Mouse (Mus musculus): ENCODE measurements at regions not wholly inside any gene's neighbourhood (a gene's known extent, or its start where the extent isn't known, plus 50 kb on each side); places are given as distances from the start of the nearest gene placed in this dataset.
"Not testable (repeated sequence)": the region's sequence is repeated elsewhere in the genome, so short reads cannot be mapped to it uniquely, and the experiment has no call there.

- DNase-seq, result not testable (repeated sequence)
These were observed 153.4 kb downstream of the Srek1 start for GRCm38 (mm10) chr13:103620958-103621357.

- DNase-seq, result no peak
These were observed 161.1 kb downstream of the Srek1 start for GRCm38 (mm10) chr13:103613333-103613725.

GRCm38 (mm10) chr13:103612720-103613332 lies 161.6 kb downstream of the Srek1 start:
- DNase-seq, result no peak

- DNase-seq, result no peak
These were observed 172.1 kb downstream of the Srek1 start for GRCm38 (mm10) chr13:103602302-103602701.

GRCm38 (mm10) chr13:103592371-103592770 lies 182.0 kb downstream of the Srek1 start:
- no peak for DNase-seq

- DNase-seq, result no peak
These were observed 182.5 kb downstream of the Srek1 start for GRCm38 (mm10) chr13:103591874-103592273.

GRCm38 (mm10) chr13:103591381-103591780 lies 183.0 kb downstream of the Srek1 start:
- not testable (repeated sequence) for DNase-seq

GRCm38 (mm10) chr13:103589646-103590045 lies 184.8 kb downstream of the Srek1 start:
- no peak for DNase-seq

GRCm38 (mm10) chr13:103576856-103577255 lies 197.6 kb downstream of the Srek1 start:
- DNase-seq, result no peak

- DNase-seq, result no peak
These were observed 209.7 kb downstream of the Srek1 start for GRCm38 (mm10) chr13:103564715-103565114.

- no peak for DNase-seq
These were observed 212.4 kb downstream of the Srek1 start for GRCm38 (mm10) chr13:103561795-103562705.

GRCm38 (mm10) chr13:103558915-103559314 lies 215.5 kb downstream of the Srek1 start:
- no peak for DNase-seq

GRCm38 (mm10) chr13:103539577-103539976 lies 205.3 kb upstream of the Mast4 start:
- no peak for DNase-seq

- DNase-seq, result no peak
These were observed 179.5 kb upstream of the Mast4 start for GRCm38 (mm10) chr13:103513825-103514224.

- DNase-seq, result no peak
These were observed 178.2 kb upstream of the Mast4 start for GRCm38 (mm10) chr13:103512476-103512875.

- DNase-seq, result no peak
These were observed 170.7 kb upstream of the Mast4 start for GRCm38 (mm10) chr13:103504987-103505386.

- DNase-seq, result no peak
These were observed 165.1 kb upstream of the Mast4 start for GRCm38 (mm10) chr13:103499376-103499775.

- no peak for DNase-seq
These were observed 160.1 kb upstream of the Mast4 start for GRCm38 (mm10) chr13:103494371-103494770.

- DNase-seq, result no peak
These were observed 159.3 kb upstream of the Mast4 start for GRCm38 (mm10) chr13:103493567-103493966.

- no peak for DNase-seq
These were observed 155.8 kb upstream of the Mast4 start for GRCm38 (mm10) chr13:103490049-103490448.

- DNase-seq, result no peak
These were observed 149.8 kb upstream of the Mast4 start for GRCm38 (mm10) chr13:103484092-103484491.

GRCm38 (mm10) chr13:103483392-103483791 lies 149.1 kb upstream of the Mast4 start:
- no peak for DNase-seq

GRCm38 (mm10) chr13:103476328-103476727 lies 142.0 kb upstream of the Mast4 start:
- no peak for DNase-seq

GRCm38 (mm10) chr13:103472216-103472615 lies 137.9 kb upstream of the Mast4 start:
- no peak for DNase-seq

Data from liver (tissue).